Mouse (Mus musculus): ENCODE measurements around the gene Pitpnc1. TPM values are rescaled to one million over a fixed set of nuclear protein-coding genes. Genes with fewer than 3 reads are reported as not detected.
A peak's percentile ranks its signal among the peaks of the same experiment; 100 is the strongest.

Gene Pitpnc1
- polyA plus RNA-seq, 1 experiment from 2014 or later = 10.9 TPM

- 0 out of 2 replicates have a peak, but pooled peaks cover 2% of the 10 kb centered on the region for H3K4me1 ChIP-seq (ENCODE audit: control insufficient read depth, insufficient read depth, low read length)
- no peaks in the 10 kb centered on the region for H3K27me3 ChIP-seq (ENCODE audit: control insufficient read depth, insufficient read depth, low read length)
- H3K36me3 ChIP-seq (ENCODE audit: control insufficient read depth, insufficient read depth, low read length) = no peaks in the 10 kb centered on the region
- no peak overlapping the region for H3K4me2 ChIP-seq
- no peaks in the 10 kb centered on the region for H3K9me3 ChIP-seq (replicated peaks; ENCODE audit: control insufficient read depth, low read length)
- H3K27ac ChIP-seq (ENCODE audit: low read depth, low read length) = no peak overlapping the region
- no peak overlapping the region for H3K4me3 ChIP-seq (ENCODE audit: low read depth, low read length)
- ATAC-seq (replicated peaks; ENCODE audit: insufficient number of reproducible peaks, low FRiP score, low TSS enrichment) = no peak
- WGBS (ENCODE audit: insufficient replicate concordance) = 77% methylated on average over 7 of the region's 7 CpGs
- no peak overlapping the region for H3K9ac ChIP-seq (ENCODE audit: low read depth, low read length)
Observed at GRCm38 (mm10) chr11:107372688-107373087, 97.8 kb downstream of the Pitpnc1 start.

- no peak for ATAC-seq (replicated peaks; ENCODE audit: insufficient number of reproducible peaks, low FRiP score, low TSS enrichment)
- H3K4me1 ChIP-seq (ENCODE audit: control insufficient read depth, insufficient read depth, low read length) = no peaks in the 10 kb centered on the region
- H3K9ac ChIP-seq (ENCODE audit: low read depth, low read length) = no peak overlapping the region
- no peak overlapping the region for H3K4me3 ChIP-seq (ENCODE audit: low read depth, low read length)
- no peaks in the 10 kb centered on the region for H3K36me3 ChIP-seq (ENCODE audit: control insufficient read depth, insufficient read depth, low read length)
- no peaks in the 10 kb centered on the region for H3K9me3 ChIP-seq (replicated peaks; ENCODE audit: control insufficient read depth, low read length)
- no peak overlapping the region for H3K27ac ChIP-seq (ENCODE audit: low read depth, low read length)
- WGBS (ENCODE audit: insufficient replicate concordance) = 83% methylated on average over 3 of the region's 3 CpGs
- H3K27me3 ChIP-seq (ENCODE audit: control insufficient read depth, insufficient read depth, low read length) = no peaks in the 10 kb centered on the region
- no peak overlapping the region for H3K4me2 ChIP-seq
Observed at GRCm38 (mm10) chr11:107370476-107370875, 100.0 kb downstream of the Pitpnc1 start.

- no peak for ATAC-seq (replicated peaks; ENCODE audit: insufficient number of reproducible peaks, low FRiP score, low TSS enrichment)
- no peaks in the 10 kb centered on the region for H3K36me3 ChIP-seq (ENCODE audit: control insufficient read depth, insufficient read depth, low read length)
- 89% methylated on average over 6 of the region's 6 CpGs for WGBS (ENCODE audit: insufficient replicate concordance)
Observed at GRCm38 (mm10) chr11:107369661-107370060, 100.8 kb downstream of the Pitpnc1 start.

GRCm38 (mm10) chr11:107365938-107366712 is 104.4 kb downstream of the Pitpnc1 start:
- Histone ChIP-seq H3K36me3 (ENCODE audit: control insufficient read depth, insufficient read depth, low read length) (no peaks in the 10 kb centered on the region), H3K9me3 (replicated peaks; ENCODE audit: control insufficient read depth, low read length) (no peaks in the 10 kb centered on the region), H3K4me2 (no peak overlapping the region), H3K4me1 (ENCODE audit: control insufficient read depth, insufficient read depth, low read length) (no peaks in the 10 kb centered on the region), H3K27ac (ENCODE audit: low read depth, low read length) (no peak overlapping the region), H3K27me3 (ENCODE audit: control insufficient read depth, insufficient read depth, low read length) (no peaks in the 10 kb centered on the region), H3K4me3 (ENCODE audit: low read depth, low read length) (no peak overlapping the region), H3K9ac (ENCODE audit: low read depth, low read length) (no peak overlapping the region)
- 46% methylated on average over 13 of the region's 13 CpGs for WGBS (ENCODE audit: insufficient replicate concordance)
- no peak for ATAC-seq (replicated peaks; ENCODE audit: insufficient number of reproducible peaks, low FRiP score, low TSS enrichment)

More at GRCm38 (mm10) chr11:107369661-107370060, 100.8 kb downstream of the Pitpnc1 start:
- no peak overlapping the region for H3K4me2 ChIP-seq
- no peak overlapping the region for H3K4me3 ChIP-seq (ENCODE audit: low read depth, low read length)
- no peaks in the 10 kb centered on the region for H3K4me1 ChIP-seq (ENCODE audit: control insufficient read depth, insufficient read depth, low read length)
- H3K9me3 ChIP-seq (replicated peaks; ENCODE audit: control insufficient read depth, low read length) = no peaks in the 10 kb centered on the region
- no peak overlapping the region for H3K9ac ChIP-seq (ENCODE audit: low read depth, low read length)
- H3K27me3 ChIP-seq (ENCODE audit: control insufficient read depth, insufficient read depth, low read length) = no peaks in the 10 kb centered on the region
- no peak overlapping the region for H3K27ac ChIP-seq (ENCODE audit: low read depth, low read length)

- Histone ChIP-seq H3K4me3 (ENCODE audit: low read depth, low read length) (no peak overlapping the region), H3K27me3 (ENCODE audit: control insufficient read depth, insufficient read depth, low read length) (no peaks in the 10 kb centered on the region), H3K9ac (ENCODE audit: low read depth, low read length) (no peak overlapping the region), H3K27ac (ENCODE audit: low read depth, low read length) (no peak overlapping the region), H3K36me3 (ENCODE audit: control insufficient read depth, insufficient read depth, low read length) (no peaks in the 10 kb centered on the region), H3K4me1 (ENCODE audit: control insufficient read depth, insufficient read depth, low read length) (peaks cover 11% of the 10 kb centered on the region), H3K9me3 (replicated peaks; ENCODE audit: control insufficient read depth, low read length) (no peaks in the 10 kb centered on the region), H3K4me2 (no peak overlapping the region)
- 81% methylated on average over 5 of the region's 5 CpGs for WGBS (ENCODE audit: insufficient replicate concordance)
- no peak for ATAC-seq (replicated peaks; ENCODE audit: insufficient number of reproducible peaks, low FRiP score, low TSS enrichment)
Observed at GRCm38 (mm10) chr11:107358695-107359094, 111.8 kb downstream of the Pitpnc1 start.

- Histone ChIP-seq H3K9me3 (replicated peaks; ENCODE audit: control insufficient read depth, low read length) (no peaks in the 10 kb centered on the region), H3K27me3 (ENCODE audit: control insufficient read depth, insufficient read depth, low read length) (no peaks in the 10 kb centered on the region), H3K4me1 (ENCODE audit: control insufficient read depth, insufficient read depth, low read length) (peaks cover 11% of the 10 kb centered on the region), H3K36me3 (ENCODE audit: control insufficient read depth, insufficient read depth, low read length) (no peaks in the 10 kb centered on the region), H3K27ac (ENCODE audit: low read depth, low read length) (no peak overlapping the region), H3K4me2 (no peak overlapping the region), H3K9ac (ENCODE audit: low read depth, low read length) (no peak overlapping the region), H3K4me3 (ENCODE audit: low read depth, low read length) (no peak overlapping the region)
- ATAC-seq (replicated peaks; ENCODE audit: insufficient number of reproducible peaks, low FRiP score, low TSS enrichment) = no peak
- WGBS (ENCODE audit: insufficient replicate concordance) = 79% methylated on average over 7 of the region's 7 CpGs
Observed at GRCm38 (mm10) chr11:107356224-107356623, 114.3 kb downstream of the Pitpnc1 start.

- no peaks in the 10 kb centered on the region for H3K9me3 ChIP-seq (replicated peaks; ENCODE audit: control insufficient read depth, low read length)
- H3K4me2 ChIP-seq = no peak overlapping the region
- 66% methylated on average over 3 of the region's 3 CpGs for WGBS (ENCODE audit: insufficient replicate concordance)
- no peak for ATAC-seq (replicated peaks; ENCODE audit: insufficient number of reproducible peaks, low FRiP score, low TSS enrichment)
- peaks cover 11% of the 10 kb centered on the region for H3K4me1 ChIP-seq (ENCODE audit: control insufficient read depth, insufficient read depth, low read length)
- peak overlapping the region; percentile 10; the same call in 1 of the 2 replicates for H3K27ac ChIP-seq (ENCODE audit: low read depth, low read length)
- no peaks in the 10 kb centered on the region for H3K36me3 ChIP-seq (ENCODE audit: control insufficient read depth, insufficient read depth, low read length)
- H3K27me3 ChIP-seq (ENCODE audit: control insufficient read depth, insufficient read depth, low read length) = no peaks in the 10 kb centered on the region
- H3K9ac ChIP-seq (ENCODE audit: low read depth, low read length) = no peak overlapping the region
- H3K4me3 ChIP-seq (ENCODE audit: low read depth, low read length) = no peak overlapping the region
Observed at GRCm38 (mm10) chr11:107355526-107355925, 115.0 kb downstream of the Pitpnc1 start.

GRCm38 (mm10) chr11:107354499-107355143 is 115.9 kb downstream of the Pitpnc1 start:
- H3K4me1 ChIP-seq (ENCODE audit: control insufficient read depth, insufficient read depth, low read length) = peaks cover 11% of the 10 kb centered on the region
- no peaks in the 10 kb centered on the region for H3K36me3 ChIP-seq (ENCODE audit: control insufficient read depth, insufficient read depth, low read length)
- H3K27me3 ChIP-seq (ENCODE audit: control insufficient read depth, insufficient read depth, low read length) = no peaks in the 10 kb centered on the region
- peak overlapping the region; percentile 10; the same call in 1 of the 2 replicates for H3K27ac ChIP-seq (ENCODE audit: low read depth, low read length)
- H3K9me3 ChIP-seq (replicated peaks; ENCODE audit: control insufficient read depth, low read length) = no peaks in the 10 kb centered on the region
- WGBS (ENCODE audit: insufficient replicate concordance) = 74% methylated on average over 8 of the region's 8 CpGs
- H3K4me2 ChIP-seq = no peak overlapping the region
- 0 out of 2 replicates have a peak overlapping the region, but pooled peaks have one; percentile 22 for H3K9ac ChIP-seq (ENCODE audit: low read depth, low read length)
- no peak overlapping the region for H3K4me3 ChIP-seq (ENCODE audit: low read depth, low read length)
- ATAC-seq (replicated peaks; ENCODE audit: insufficient number of reproducible peaks, low FRiP score, low TSS enrichment) = no peak

All from heart, embryonic 11.5 days (tissue).